Mouse (Mus musculus) embryonic fibroblast, embryonic 13.5 days (primary cell): ENCODE measurements around the gene Prdm15.

Experiments
- CTCF ChIP-seq: IDR thresholded peaks from 2 replicates; pipeline ENCODE4 v1.5.1; 2011; ENCODE audit warnings: mild to moderate bottlenecking, control low read depth, low read length, moderate library complexity, borderline replicate concordance; ENCODE audit not compliant: insufficient read depth
- POLR2A ChIP-seq: IDR thresholded peaks from 2 replicates; pipeline ENCODE4 v1.6.1; 2011; ENCODE audit warnings: low read depth, mild to moderate bottlenecking, control low read depth, low read length, moderate library complexity

GRCm38 (mm10) chr16:97832154-97832553, 19.5 kb downstream of the Prdm15 start:
- no peak for TF ChIP-seq POLR2A
- TF ChIP-seq CTCF: no peak
